Mouse (Mus musculus) stomach, postnatal 0 days (tissue): ENCODE data around the gene Gpr55.

Experiments used
- CTCF ChIP-seq: IDR thresholded peaks from 2 replicates; pipeline ENCODE4 v1.5.1; 2016; ENCODE audit warnings: antibody characterized with exemption, low read depth, mild to moderate bottlenecking, moderate library complexity
- EP300 ChIP-seq: optimal IDR thresholded peaks from 2 replicates; pipeline ENCODE3; 2016; ENCODE audit warnings: antibody characterized with exemption

GRCm38 (mm10) chr1:85957290-85957689 lies 3.5 kb downstream of the Gpr55 start:
- TF ChIP-seq CTCF (no peak), EP300 (no peak)
